Mouse (Mus musculus) forebrain, embryonic 14.5 days (tissue): ENCODE results near the gene Tmem87b. TPM values are rescaled to one million over a fixed set of nuclear protein-coding genes. Genes with fewer than 3 reads are reported as not detected.

ENCODE experiments used
- ATAC-seq: fragments of 200-750 bp; cut with Nextera tagmentation; 2 replicates; pipeline ENCODE4 v1.8.0; 2017; ENCODE audit warnings: mild to moderate bottlenecking, moderate library complexity
- DNase-seq: peaks from one replicate; pipeline ENCODE4 v3.0.0-alpha.2; 2015; ENCODE audit warnings: low spot score
- H3K27ac ChIP-seq: fragments of 300-500 bp; sonication (generic); 2 replicates; pipeline ENCODE4 v1.5.1; 2014; ENCODE audit warnings: low read depth, mild to moderate bottlenecking, control low read depth, low read length, moderate library complexity
- H3K27me3 ChIP-seq: fragments of 300-500 bp; sonication (generic); replicated peaks from 2 replicates; pipeline ENCODE4 v1.6.1; 2014; ENCODE audit warnings: low read length, control low read depth, mixed read lengths; ENCODE audit not compliant: control insufficient read depth, insufficient read depth
- H3K36me3 ChIP-seq: fragments of 300-500 bp; sonication (generic); 2 replicates; pipeline ENCODE4 v1.6.1; 2014; ENCODE audit warnings: low read length, control low read depth; ENCODE audit not compliant: control insufficient read depth, insufficient read depth
- H3K4me1 ChIP-seq: fragments of 300-500 bp; sonication (generic); 2 replicates; pipeline ENCODE4 v1.6.1; 2014; ENCODE audit warnings: antibody characterized with exemption, low read length, control low read depth; ENCODE audit not compliant: control insufficient read depth, insufficient read depth
- H3K4me2 ChIP-seq: fragments of 300-500 bp; sonication (generic); 2 replicates; pipeline ENCODE4 v1.6.1; 2014; ENCODE audit warnings: mild to moderate bottlenecking, control low read depth, low read length
- H3K4me3 ChIP-seq: fragments of 300-500 bp; sonication (generic); 2 replicates; pipeline ENCODE4 v1.5.1; 2014; ENCODE audit warnings: low read depth, low read length, control low read depth
- H3K9ac ChIP-seq: fragments of 300-500 bp; sonication (generic); 2 replicates; pipeline ENCODE4 v1.6.1; 2014; ENCODE audit warnings: mild to moderate bottlenecking, low read length, control low read depth, moderate library complexity
- H3K9me3 ChIP-seq: fragments of 300-500 bp; sonication (generic); replicated peaks from 2 replicates; pipeline ENCODE4 v1.6.1; 2016; ENCODE audit warnings: low read length, control low read depth, mixed read lengths; ENCODE audit not compliant: control insufficient read depth
- WGBS: fragments of 180-500 bp; shearing (Covaris S2); extraction: QIAGEN DNeasy Blood & Tissue Kit; methylation state at CpG from one replicate; pipeline ENCODE4 v1.1.7; 2014; 5-methylcytosine and 5-hydroxymethylcytosine counted together
- polyA plus RNA-seq: library from polyadenylated mRNA; unstranded; fragments of >200 nt; fragmentation: Nextera tagmentation; extraction: Ambion mirVana; gene quantifications from 2 replicates; pipeline ENCODE4 v1.2.1, GENCODE M21; 2014

The Tmem87b gene
- polyA plus RNA-seq, 1 experiment from 2014 or later, result 28.0 TPM

- Histone ChIP-seq H3K27ac (no peak overlapping the region), H3K4me1 (no peaks in the 10 kb centered on the region), H3K9me3 (no peaks in the 10 kb centered on the region), H3K4me2 (no peak overlapping the region), H3K4me3 (no peak overlapping the region), H3K36me3 (no peaks in the 10 kb centered on the region), H3K27me3 (no peaks in the 10 kb centered on the region), H3K9ac (no peak overlapping the region)
- no peak for ATAC-seq
- no peak for DNase-seq
- 37% methylated on average over 2 of the region's 2 CpGs for WGBS
Measured at GRCm38 (mm10) chr2:128812761-128813160, 5.2 kb upstream of the Tmem87b start.

- Histone ChIP-seq H3K9me3 (no peaks in the 10 kb centered on the region), H3K27ac (no peak overlapping the region), H3K4me3 (no peak overlapping the region), H3K9ac (no peak overlapping the region), H3K27me3 (no peaks in the 10 kb centered on the region), H3K4me1 (peaks cover 5% of the 10 kb centered on the region; the same call in 1 of the 2 replicates), H3K4me2 (no peak overlapping the region), H3K36me3 (no peaks in the 10 kb centered on the region)
- DNase-seq, result no peak
- 77% methylated on average over 1 of the region's 1 CpGs for whole genome bisulfite sequencing
- no peak for ATAC-seq
Measured at GRCm38 (mm10) chr2:128816311-128816710, 1.6 kb upstream of the Tmem87b start.

- Histone ChIP-seq H3K4me1 (peaks cover 5% of the 10 kb centered on the region; the same call in 1 of the 2 replicates), H3K4me3 (peak overlapping the region; percentile 56; the same call in 1 of the 2 replicates), H3K4me2 (peak overlapping the region; percentile 72), H3K36me3 (no peaks in the 10 kb centered on the region), H3K9me3 (no peaks in the 10 kb centered on the region), H3K27ac (no peak overlapping the region), H3K9ac (no peak overlapping the region), H3K27me3 (no peaks in the 10 kb centered on the region)
- DNase-seq (no peak), ATAC-seq (no peak)
- WGBS, result 35% methylated on average over 6 of the region's 6 CpGs
Measured at GRCm38 (mm10) chr2:128816916-128817315, 1.0 kb upstream of the Tmem87b start.

GRCm38 (mm10) chr2:128817387-128817785 is 532 bp upstream of the Tmem87b start:
- ATAC-seq, result peak; percentile 57; the same call in 1 of the 2 replicates
- Histone ChIP-seq H3K36me3 (no peaks in the 10 kb centered on the region), H3K27ac (0 out of 2 replicates have a peak overlapping the region, but pooled peaks have one; percentile 86), H3K4me3 (peak overlapping the region; percentile 56), H3K9ac (no peak overlapping the region), H3K4me2 (peak overlapping the region; percentile 72), H3K4me1 (peaks cover 5% of the 10 kb centered on the region; the same call in 1 of the 2 replicates), H3K27me3 (no peaks in the 10 kb centered on the region), H3K9me3 (no peaks in the 10 kb centered on the region)
- DNase-seq, result peak; percentile 91
- WGBS, result 2% methylated on average over 7 of the region's 7 CpGs

- no peaks in the 10 kb centered on the region for H3K27me3 ChIP-seq
- no peak for DNase-seq
- 0 out of 2 replicates have a peak, but pooled peaks cover 4% of the 10 kb centered on the region for H3K36me3 ChIP-seq
- peaks cover 5% of the 10 kb centered on the region; the same call in 1 of the 2 replicates for H3K4me1 ChIP-seq
- H3K27ac ChIP-seq, result peak overlapping the region; percentile 86
- peak overlapping the region; percentile 79 for H3K9ac ChIP-seq
- 20% methylated on average over 14 of the region's 14 CpGs for WGBS
- H3K4me2 ChIP-seq, result peak overlapping the region; percentile 72
- ATAC-seq, result no peak
- H3K4me3 ChIP-seq, result peak overlapping the region; percentile 56
- H3K9me3 ChIP-seq, result no peaks in the 10 kb centered on the region
Measured at GRCm38 (mm10) chr2:128818956-128819643, 1.2 kb downstream of the Tmem87b start.

- WGBS, result 84% methylated on average over 2 of the region's 2 CpGs
- no peak overlapping the region for H3K4me2 ChIP-seq
- no peaks in the 10 kb centered on the region for H3K9me3 ChIP-seq
- no peak overlapping the region for H3K4me3 ChIP-seq
- H3K9ac ChIP-seq, result no peak overlapping the region
- H3K4me1 ChIP-seq, result peaks cover 5% of the 10 kb centered on the region; the same call in 1 of the 2 replicates
- no peaks in the 10 kb centered on the region for H3K27me3 ChIP-seq
- DNase-seq (no peak), ATAC-seq (no peak)
- peaks cover 10% of the 10 kb centered on the region for H3K36me3 ChIP-seq
- no peak overlapping the region for H3K27ac ChIP-seq
Measured at GRCm38 (mm10) chr2:128820631-128821030, 2.7 kb downstream of the Tmem87b start.

GRCm38 (mm10) chr2:128823893-128824292 is 6.0 kb downstream of the Tmem87b start:
- H3K27ac ChIP-seq, result no peak overlapping the region
- H3K9me3 ChIP-seq, result no peaks in the 10 kb centered on the region
- no peak for ATAC-seq
- no peak overlapping the region for H3K4me3 ChIP-seq
- peaks cover 5% of the 10 kb centered on the region; the same call in 1 of the 2 replicates for H3K4me1 ChIP-seq
- no peaks in the 10 kb centered on the region for H3K27me3 ChIP-seq
- no peak overlapping the region for H3K9ac ChIP-seq
- DNase-seq, result no peak
- peaks cover 29% of the 10 kb centered on the region for H3K36me3 ChIP-seq
- 85% methylated on average over 5 of the region's 5 CpGs for WGBS
- no peak overlapping the region for H3K4me2 ChIP-seq

- no peak overlapping the region for H3K4me3 ChIP-seq
- H3K27me3 ChIP-seq, result no peaks in the 10 kb centered on the region
- peaks cover 63% of the 10 kb centered on the region for H3K36me3 ChIP-seq
- WGBS, result 95% methylated on average over 1 of the region's 1 CpGs
- H3K27ac ChIP-seq, result no peak overlapping the region
- no peak overlapping the region for H3K4me2 ChIP-seq
- DNase-seq (no peak), ATAC-seq (no peak)
- no peaks in the 10 kb centered on the region for H3K4me1 ChIP-seq
- no peaks in the 10 kb centered on the region for H3K9me3 ChIP-seq
- no peak overlapping the region for H3K9ac ChIP-seq
Measured at GRCm38 (mm10) chr2:128827787-128828186, 9.9 kb downstream of the Tmem87b start.

GRCm38 (mm10) chr2:128832611-128833010 is 14.7 kb downstream of the Tmem87b start:
- Histone ChIP-seq H3K9me3 (no peaks in the 10 kb centered on the region), H3K27ac (no peak overlapping the region), H3K4me1 (no peaks in the 10 kb centered on the region), H3K27me3 (no peaks in the 10 kb centered on the region), H3K9ac (no peak overlapping the region), H3K4me2 (no peak overlapping the region), H3K4me3 (no peak overlapping the region), H3K36me3 (peaks cover 90% of the 10 kb centered on the region)
- 88% methylated on average over 3 of the region's 3 CpGs for WGBS
- DNase-seq (no peak), ATAC-seq (no peak)
